Mouse (Mus musculus) midbrain, embryonic 14.5 days (tissue): ENCODE measurements around the gene Olfr92. TPM values are rescaled to one million over a fixed set of nuclear protein-coding genes. Genes with fewer than 3 reads are reported as not detected.
"Not testable (repeated sequence)": the region's sequence is repeated elsewhere in the genome, so short reads cannot be mapped to it uniquely, and the experiment has no call there.

ENCODE experiments used
- ATAC-seq: fragments of 200-750 bp; cut with Nextera tagmentation; 2 replicates; pipeline ENCODE4 v1.8.0; 2017; ENCODE audit warnings: moderate number of reproducible peaks, moderate library complexity; ENCODE audit not compliant: low FRiP score, low TSS enrichment
- DNase-seq: peaks from one replicate; pipeline ENCODE4 v3.0.0-alpha.2; 2015
- H3K27ac ChIP-seq: fragments of 300-500 bp; sonication (generic); replicated peaks from 2 replicates; pipeline ENCODE4 v1.5.1; 2014; ENCODE audit warnings: mild to moderate bottlenecking, low read depth, low read length, moderate library complexity
- H3K27me3 ChIP-seq: fragments of 300-500 bp; sonication (generic); 2 replicates; pipeline ENCODE4 v1.6.1; 2014; ENCODE audit warnings: low read length, control low read depth, mixed read lengths; ENCODE audit not compliant: control insufficient read depth, insufficient read depth
- H3K36me3 ChIP-seq: fragments of 300-500 bp; sonication (generic); 2 replicates; pipeline ENCODE4 v1.6.1; 2014; ENCODE audit warnings: low read length, control low read depth; ENCODE audit not compliant: control insufficient read depth, insufficient read depth
- H3K4me1 ChIP-seq: fragments of 300-500 bp; sonication (generic); 2 replicates; pipeline ENCODE4 v1.6.1; 2014; ENCODE audit warnings: mild to moderate bottlenecking, antibody characterized with exemption, low read length, control low read depth; ENCODE audit not compliant: control insufficient read depth, insufficient read depth
- H3K4me2 ChIP-seq: fragments of 300-500 bp; sonication (generic); 2 replicates; pipeline ENCODE4 v1.6.1; 2014; ENCODE audit warnings: mild to moderate bottlenecking, low read length, moderate library complexity
- H3K4me3 ChIP-seq: fragments of 300-500 bp; sonication (generic); replicated peaks from 2 replicates; pipeline ENCODE4 v1.5.1; 2014; ENCODE audit warnings: low read depth, low read length
- H3K9ac ChIP-seq: fragments of 300-500 bp; sonication (generic); replicated peaks from 2 replicates; pipeline ENCODE4 v1.6.1; 2014; ENCODE audit warnings: mild to moderate bottlenecking, low read length, moderate library complexity
- H3K9me3 ChIP-seq: fragments of 300-500 bp; sonication (generic); 2 replicates; pipeline ENCODE4 v1.6.1; 2016; ENCODE audit warnings: low read length, control low read depth, mixed read lengths; ENCODE audit not compliant: control insufficient read depth
- WGBS: fragments of 180-500 bp; shearing (Covaris S2); extraction: QIAGEN DNeasy Blood & Tissue Kit; methylation state at CpG from one replicate; pipeline ENCODE4 v1.1.7; 2014; 5-methylcytosine and 5-hydroxymethylcytosine counted together
- polyA plus RNA-seq: library from polyadenylated mRNA; unstranded; fragments of >200 nt; fragmentation: Nextera tagmentation; extraction: Ambion mirVana; gene quantifications from 2 replicates; pipeline ENCODE4 v1.2.1, GENCODE M21; 2014

Gene Olfr92
- polyA plus RNA-seq = not detected in 2 replicates

DNA sequence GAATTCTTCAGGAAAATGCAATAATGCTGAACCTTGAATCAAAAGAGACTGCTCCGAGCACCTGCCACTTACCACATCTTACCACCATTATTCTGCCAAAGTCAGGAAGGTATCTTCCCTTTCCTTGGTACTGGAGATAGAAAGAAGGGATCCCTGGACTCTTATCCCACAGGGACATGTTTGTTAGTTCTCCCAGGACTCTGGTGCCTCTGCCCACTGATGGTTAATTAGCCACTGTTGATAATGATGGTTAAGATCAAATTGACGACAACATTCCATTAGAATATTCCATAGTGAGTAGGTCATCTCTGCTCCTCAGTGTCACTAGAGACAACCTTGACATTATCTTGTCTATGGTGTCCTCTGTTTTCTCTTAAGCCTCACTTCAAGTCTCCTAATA is at the start of gene Olfr92:
Gene Olfr92 (minus strand): TSS at position 101 of the 400 bp plus-strand sequence.
- H3K9me3 ChIP-seq = no peaks in the 10 kb centered on the region
- WGBS = 88% methylated on average over 2 of the region's 2 CpGs
- no peak within 1 kb of the TSS for H3K27ac ChIP-seq
- no peak for DNase-seq
- H3K27me3 ChIP-seq = no peaks in the 10 kb centered on the region
- no peak within 1 kb of the TSS for H3K4me3 ChIP-seq
- H3K4me2 ChIP-seq = no peak within 1 kb of the TSS
- ATAC-seq = no peak
- no peaks in the 10 kb centered on the region for H3K4me1 ChIP-seq
- no peaks in the 10 kb centered on the region for H3K36me3 ChIP-seq
- no peak within 1 kb of the TSS for H3K9ac ChIP-seq

DNA sequence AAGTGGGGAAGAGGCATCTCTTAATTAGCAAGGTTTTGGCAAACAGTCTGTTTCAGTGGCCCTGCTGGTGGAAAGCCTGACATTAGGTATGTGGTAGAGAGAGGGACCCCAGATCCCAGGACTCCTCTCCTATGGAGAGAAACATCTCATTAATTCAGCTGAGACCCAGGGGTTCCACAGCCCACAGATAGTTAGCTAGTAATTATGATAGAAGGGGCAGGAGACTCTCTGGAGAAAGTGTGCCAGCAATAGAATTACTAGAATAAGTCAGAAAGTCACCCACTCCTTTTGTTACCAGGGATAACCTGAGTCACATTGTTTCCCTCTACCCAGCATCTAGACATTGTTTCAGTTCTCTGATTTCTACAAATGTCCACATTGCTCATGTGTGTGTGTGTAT is 41.5 kb upstream of the Olfr92 start, which contains the start of gene Olfr93:
Gene Olfr93 (minus strand): TSS at position 101 of the 400 bp plus-strand sequence.
- DNase-seq = no peak
- H3K4me2 ChIP-seq = no peak within 1 kb of the TSS
- ATAC-seq = no peak

DNA sequence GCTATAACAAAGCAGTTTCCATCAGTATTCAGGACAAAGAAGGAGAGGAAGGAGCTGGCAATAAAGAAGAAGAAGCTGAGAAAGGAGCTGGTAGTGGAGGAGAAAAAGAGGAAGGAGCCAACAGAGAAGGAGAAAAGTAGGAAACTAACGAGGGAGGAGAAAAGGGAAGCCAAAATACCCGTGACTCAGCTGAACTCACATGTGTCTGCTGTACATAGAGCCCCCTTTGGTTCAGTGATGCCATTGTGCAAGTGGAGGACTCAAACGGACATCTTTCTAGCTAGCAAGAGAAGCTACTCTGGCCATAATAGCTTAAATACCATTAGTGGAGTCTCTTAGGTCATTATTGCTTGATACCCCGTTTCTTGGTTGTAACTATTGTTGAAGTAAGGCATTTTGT is 11.5 kb upstream of the Olfr92 start:
- not testable (repeated sequence) for H3K4me3 ChIP-seq, H3K4me2 ChIP-seq, H3K36me3 ChIP-seq, H3K4me1 ChIP-seq, H3K27ac ChIP-seq, H3K9me3 ChIP-seq, H3K27me3 ChIP-seq, DNase-seq, ATAC-seq, H3K9ac ChIP-seq
- WGBS = 79% methylated on average over 4 of the region's 4 CpGs

More for the DNA sequence above, 41.5 kb upstream of the Olfr92 start, which contains the start of gene Olfr93:
- Histone ChIP-seq H3K4me1 (no peaks in the 10 kb centered on the region), H3K27me3 (no peaks in the 10 kb centered on the region), H3K9ac (no peak within 1 kb of the TSS), H3K36me3 (no peaks in the 10 kb centered on the region), H3K9me3 (no peaks in the 10 kb centered on the region), H3K4me3 (no peak within 1 kb of the TSS), H3K27ac (no peak within 1 kb of the TSS)

DNA sequence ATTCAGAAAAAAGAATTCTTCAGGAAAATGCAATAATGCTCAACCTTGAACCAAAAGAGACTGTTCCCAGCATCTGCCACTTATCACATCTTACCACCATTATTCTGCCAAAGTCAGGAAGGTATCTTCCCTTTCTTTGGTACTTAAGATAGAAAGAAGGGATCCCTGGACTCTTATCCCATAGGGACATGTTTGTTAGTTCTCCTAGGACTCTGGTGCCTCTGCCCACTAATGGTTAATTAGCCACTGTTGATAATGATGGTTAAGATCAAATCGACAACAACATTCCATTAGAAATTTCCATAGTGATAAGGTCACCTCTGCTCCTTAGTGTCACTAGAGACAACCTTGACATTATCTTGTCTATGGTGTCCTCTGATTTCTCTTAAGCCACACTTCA is 21.7 kb downstream of the Olfr92 start, which contains the start of gene Olfr91:
Gene Olfr91 (minus strand): TSS at position 101 of the 400 bp plus-strand sequence.
- Histone ChIP-seq H3K9ac (no peak within 1 kb of the TSS), H3K4me1 (no peaks in the 10 kb centered on the region), H3K27ac (no peak within 1 kb of the TSS), H3K9me3 (no peaks in the 10 kb centered on the region), H3K4me3 (no peak within 1 kb of the TSS), H3K36me3 (no peaks in the 10 kb centered on the region), H3K27me3 (no peaks in the 10 kb centered on the region), H3K4me2 (no peak within 1 kb of the TSS)
- ATAC-seq (no peak), DNase-seq (no peak)
- 89% methylated on average over 1 of the region's 1 CpGs for WGBS

DNA sequence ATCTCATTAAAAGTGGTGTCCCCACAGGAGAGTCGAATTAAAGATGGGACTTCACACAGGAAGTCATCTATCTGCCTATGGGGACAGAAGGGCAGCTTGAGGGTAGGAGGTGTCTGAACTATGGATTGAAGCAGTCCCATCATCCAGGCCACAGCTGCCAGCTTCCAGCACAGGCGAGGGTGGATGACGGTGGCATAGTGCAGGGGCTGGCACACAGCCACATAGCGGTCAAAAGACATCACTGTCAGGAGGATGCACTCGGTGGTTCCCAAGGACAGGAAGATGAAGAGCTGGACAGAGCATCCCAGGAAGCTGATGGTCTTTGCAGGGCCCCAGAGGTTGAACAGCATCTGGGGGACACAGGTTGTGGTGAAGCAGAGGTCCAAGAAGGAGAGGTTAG is 26.6 kb downstream of the Olfr92 start:
- H3K4me2 ChIP-seq = no peak overlapping the region
- no peak overlapping the region for H3K4me3 ChIP-seq
- no peaks in the 10 kb centered on the region for H3K27me3 ChIP-seq
- no peak overlapping the region for H3K9ac ChIP-seq
- H3K9me3 ChIP-seq = no peaks in the 10 kb centered on the region
- 72% methylated on average over 5 of the region's 5 CpGs for WGBS
- ATAC-seq (no peak), DNase-seq (no peak)
- no peaks in the 10 kb centered on the region for H3K36me3 ChIP-seq
- no peaks in the 10 kb centered on the region for H3K4me1 ChIP-seq
- no peak overlapping the region for H3K27ac ChIP-seq

DNA sequence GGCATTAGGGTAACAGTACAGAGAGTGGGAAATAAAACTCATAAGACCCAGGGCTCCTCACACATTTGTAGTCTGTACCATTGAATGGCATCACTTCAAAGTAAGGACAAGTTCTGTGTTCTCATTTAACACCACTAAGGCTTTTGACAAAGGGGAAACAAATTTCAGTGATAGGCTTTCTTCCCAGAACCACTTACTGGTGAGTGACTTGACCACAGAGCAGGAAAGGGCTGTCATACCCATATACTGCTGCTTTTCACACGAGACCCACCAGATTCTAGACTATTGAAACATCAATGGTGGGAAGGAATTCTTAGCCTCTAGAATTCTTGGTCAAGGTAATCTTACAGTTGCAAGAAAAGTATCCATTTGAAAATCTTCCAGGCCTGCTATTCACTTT is 27.7 kb downstream of the Olfr92 start:
- no peak overlapping the region for H3K4me2 ChIP-seq
- DNase-seq (no peak), ATAC-seq (no peak)
- 80% methylated on average over 1 of the region's 1 CpGs for WGBS
- H3K27me3 ChIP-seq = no peaks in the 10 kb centered on the region
- H3K27ac ChIP-seq = no peak overlapping the region
- no peaks in the 10 kb centered on the region for H3K36me3 ChIP-seq
- no peak overlapping the region for H3K9ac ChIP-seq
- H3K4me1 ChIP-seq = no peaks in the 10 kb centered on the region
- H3K9me3 ChIP-seq = no peaks in the 10 kb centered on the region
- no peak overlapping the region for H3K4me3 ChIP-seq

DNA sequence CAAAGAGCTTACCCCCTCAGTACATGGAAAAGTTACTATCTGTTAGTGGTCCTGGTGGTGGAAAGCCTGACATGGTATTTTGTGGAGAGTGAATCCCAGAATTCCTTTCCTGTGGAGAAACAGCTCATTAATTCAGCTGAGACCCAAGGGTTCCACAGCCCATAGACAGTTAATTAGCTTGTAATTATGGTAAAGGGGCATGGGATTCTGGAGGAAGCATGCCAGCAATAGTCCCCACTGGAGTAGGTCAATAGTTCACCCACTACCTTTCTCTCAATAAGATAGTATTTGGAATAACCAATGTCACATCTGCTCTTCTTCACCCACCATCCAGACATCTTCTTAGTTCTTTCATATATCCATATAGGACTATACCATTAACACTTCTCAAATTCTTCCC is 31.5 kb downstream of the Olfr92 start, which contains the start of gene Olfr90:
Gene Olfr90 (minus strand): TSS at position 101 of the 400 bp plus-strand sequence.
- H3K36me3 ChIP-seq = no peaks in the 10 kb centered on the region
- ATAC-seq (no peak), DNase-seq (no peak)
- no peak within 1 kb of the TSS for H3K27ac ChIP-seq
- no peaks in the 10 kb centered on the region for H3K27me3 ChIP-seq
- H3K4me2 ChIP-seq = no peak within 1 kb of the TSS
- H3K9ac ChIP-seq = no peak within 1 kb of the TSS
- H3K9me3 ChIP-seq = no peaks in the 10 kb centered on the region
- no peaks in the 10 kb centered on the region for H3K4me1 ChIP-seq
- no peak within 1 kb of the TSS for H3K4me3 ChIP-seq

DNA sequence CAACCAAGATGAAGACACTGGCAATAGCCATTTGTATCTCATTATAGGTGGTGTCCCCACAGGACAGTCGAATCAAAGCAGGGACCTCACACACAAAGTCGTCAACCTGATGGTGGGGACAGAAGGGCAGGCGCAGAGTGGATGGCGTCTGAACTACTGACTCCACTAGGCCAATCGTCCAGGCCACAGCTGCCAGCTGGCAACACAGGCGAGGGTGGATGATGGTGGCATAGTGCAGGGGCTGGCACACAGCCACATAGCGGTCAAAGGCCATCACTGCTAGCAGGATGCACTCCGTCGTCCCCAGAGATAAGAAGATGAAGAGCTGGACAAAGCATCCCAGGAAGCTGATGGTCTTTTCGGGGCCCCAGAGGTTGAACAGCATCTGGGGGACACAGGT is 34.3 kb downstream of the Olfr92 start:
- H3K4me3 ChIP-seq = no peak overlapping the region
- no peaks in the 10 kb centered on the region for H3K4me1 ChIP-seq
- H3K27ac ChIP-seq = no peak overlapping the region
- H3K4me2 ChIP-seq = no peak overlapping the region
- ATAC-seq (no peak), DNase-seq (no peak)
- no peaks in the 10 kb centered on the region for H3K27me3 ChIP-seq
- no peaks in the 10 kb centered on the region for H3K36me3 ChIP-seq
- H3K9me3 ChIP-seq = no peaks in the 10 kb centered on the region
- 84% methylated on average over 10 of the region's 10 CpGs for WGBS
- H3K9ac ChIP-seq = no peak overlapping the region

DNA sequence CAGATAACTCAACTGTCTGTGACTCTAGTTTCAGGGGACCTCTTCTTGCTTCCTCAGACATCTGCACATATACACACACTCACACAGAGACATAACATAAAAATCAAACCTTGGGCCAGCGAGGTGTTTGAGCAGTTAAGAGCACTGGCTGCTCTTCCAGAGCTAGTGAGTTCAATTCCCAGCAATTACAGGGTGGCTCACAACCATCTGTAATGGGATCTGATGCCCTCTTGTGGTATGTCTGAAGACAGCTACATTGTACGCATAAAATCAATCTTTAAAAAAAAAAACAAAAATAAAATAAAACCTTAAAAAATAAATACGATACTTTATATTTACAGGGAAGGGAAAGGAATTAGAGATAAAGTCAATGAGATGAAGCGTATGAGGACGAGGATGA is 35.3 kb downstream of the Olfr92 start:
- H3K4me3 ChIP-seq = no peak overlapping the region
- H3K27me3 ChIP-seq = no peaks in the 10 kb centered on the region
- WGBS = 68% methylated on average over 5 of the region's 5 CpGs
- H3K36me3 ChIP-seq = no peaks in the 10 kb centered on the region
- H3K27ac ChIP-seq = no peak overlapping the region
- H3K4me1 ChIP-seq = peaks cover 5% of the 10 kb centered on the region; the same call in 1 of the 2 replicates
- H3K9me3 ChIP-seq = no peaks in the 10 kb centered on the region
- H3K9ac ChIP-seq = no peak overlapping the region
- no peak for DNase-seq
- no peak overlapping the region for H3K4me2 ChIP-seq
- ATAC-seq = no peak
